In the genomic region with DNA sequence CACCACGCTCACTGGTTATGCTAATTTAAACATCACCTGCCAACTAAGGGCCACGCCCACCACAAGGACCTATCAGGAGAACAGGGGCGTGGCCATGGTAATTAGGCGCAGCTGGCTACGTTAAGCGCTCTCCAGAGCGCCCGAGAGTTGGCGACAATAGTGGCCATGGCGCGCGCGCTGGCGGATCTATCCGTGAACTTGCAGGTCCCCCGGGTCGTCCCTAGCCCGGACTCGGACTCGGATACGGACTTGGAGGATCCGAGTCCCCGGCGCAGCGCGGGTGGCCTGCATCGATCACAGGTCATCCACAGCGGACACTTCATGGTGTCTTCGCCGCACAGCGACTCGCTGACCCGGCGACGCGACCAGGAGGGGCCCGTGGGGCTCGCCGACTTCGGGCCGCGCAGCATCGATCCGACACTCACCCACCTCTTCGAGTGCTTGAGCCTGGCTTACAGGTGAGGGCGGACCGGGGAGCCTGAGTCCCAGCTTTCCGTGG, we compare ENCODE assay signal across 8 mouse cellular contexts. TPM values are rescaled to one million over a fixed set of nuclear protein-coding genes. Genes with fewer than 3 reads are reported as not detected.
DNase-seq lines count a peak whose midpoint lies in the region; ATAC-seq lines count a peak whose summit lies in the region.

No protein-coding gene starts in this region.

- no peak overlapping the region for H3K27ac ChIP-seq in hindbrain, embryonic 16.5 days (ENCODE audit: low read depth, low read length)

- H3K36me3 ChIP-seq in hindbrain, embryonic 16.5 days (ENCODE audit: control insufficient read depth, insufficient read depth, low read length) = no peaks in the 10 kb centered on the region

- peak; percentile 80 to 85 for DNase-seq in adrenal gland, adult 18-20 months (ENCODE audit: low spot score in 2 of 2)
- DNase-seq in embryo, embryonic 10 days (ENCODE audit: low spot score) = peak; percentile 98
- peak; percentile 78 for DNase-seq in gastrocnemius, postnatal 10 days
- DNase-seq in left cerebral cortex, adult 11 months (ENCODE audit: low spot score) = peak; percentile 49
- DNase-seq in lung, postnatal 36 days = peak; percentile 95
- DNase-seq in retina, postnatal 7 days (ENCODE audit: low read depth, low spot score) = peak; percentile 65
- peak; percentile 85 for DNase-seq in thymus, postnatal 4 days

- peak overlapping the region; percentile 58 for H3K9ac ChIP-seq in hindbrain, embryonic 16.5 days (ENCODE audit: low read depth, low read length)

- H3K4me1 ChIP-seq in hindbrain, embryonic 16.5 days (ENCODE audit: control insufficient read depth, insufficient read depth, low read depth, low read length) = peaks cover 11% of the 10 kb centered on the region

- peak overlapping the region; percentile 55 for H3K4me3 ChIP-seq in hindbrain, embryonic 16.5 days (ENCODE audit: low read length)

- peak overlapping the region; percentile 93 for H3K4me2 ChIP-seq in hindbrain, embryonic 16.5 days (ENCODE audit: low read length)

- H3K9me3 ChIP-seq in hindbrain, embryonic 16.5 days (ENCODE audit: control insufficient read depth, low read length) = no peaks in the 10 kb centered on the region

- peaks cover 43% of the 10 kb centered on the region for H3K27me3 ChIP-seq in hindbrain, embryonic 16.5 days (replicated peaks; ENCODE audit: control insufficient read depth, insufficient read depth, low read length)

- WGBS in hindbrain, embryonic 16.5 days = 0% methylated on average over 42 of the region's 48 CpGs

- ATAC-seq in hindbrain, embryonic 16.5 days = peak; percentile 90

RNA-seq across cellular contexts. Expression of a gene that starts 17.1 kb away (rescaled TPM):
- 100 to 1,000 TPM in 1 of 2 experiments, 10 to 100 TPM in 1; 67.0 to 169 TPM for total RNA-seq in adrenal gland, adult 18-20 months (2021)
- total RNA-seq in gastrocnemius, postnatal 10 days (2021) = 10 to 100 TPM; 28.4 to 32.5 TPM
- polyA plus RNA-seq in hindbrain, embryonic 16.5 days (2015; fragmentation: Nextera tagmentation; extraction: Ambion mirVana) = 0.66 and 0.84 TPM in 2 replicates

RNA-seq across cellular contexts. Expression of a gene that starts 28.7 kb away (rescaled TPM):
- total RNA-seq in adrenal gland, adult 18-20 months (2021) = 1 to 10 TPM; 1.9 to 2.5 TPM
- 1 to 10 TPM; 2.3 to 3.0 TPM for total RNA-seq in gastrocnemius, postnatal 10 days (2021)
- 29.4 and 29.8 TPM in 2 replicates for polyA plus RNA-seq in hindbrain, embryonic 16.5 days (2015; fragmentation: Nextera tagmentation; extraction: Ambion mirVana)

RNA-seq across cellular contexts. Expression of a gene that starts 42.0 kb away (rescaled TPM):
- 10 to 100 TPM; 45.7 to 55.0 TPM for total RNA-seq in adrenal gland, adult 18-20 months (2021)
- 10 to 100 TPM; 28.6 to 30.3 TPM for total RNA-seq in gastrocnemius, postnatal 10 days (2021)
- 77.0 and 81.1 TPM in 2 replicates for polyA plus RNA-seq in hindbrain, embryonic 16.5 days (2015; fragmentation: Nextera tagmentation; extraction: Ambion mirVana)

RNA-seq across cellular contexts. Expression of a gene that starts 42.6 kb away (rescaled TPM):
- total RNA-seq in adrenal gland, adult 18-20 months (2021) = 10 to 100 TPM; 20.6 to 29.5 TPM
- 10 to 100 TPM; 13.6 to 16.8 TPM for total RNA-seq in gastrocnemius, postnatal 10 days (2021)
- 15.0 and 17.2 TPM in 2 replicates for polyA plus RNA-seq in hindbrain, embryonic 16.5 days (2015; fragmentation: Nextera tagmentation; extraction: Ambion mirVana)

RNA-seq across cellular contexts. Expression of a gene that starts 42.8 kb away (rescaled TPM):
- 10 to 100 TPM; 25.8 to 30.3 TPM for total RNA-seq in adrenal gland, adult 18-20 months (2021)
- 10 to 100 TPM; 22.4 to 23.3 TPM for total RNA-seq in gastrocnemius, postnatal 10 days (2021)
- 44.0 and 45.3 TPM in 2 replicates for polyA plus RNA-seq in hindbrain, embryonic 16.5 days (2015; fragmentation: Nextera tagmentation; extraction: Ambion mirVana)
